8 mouse cellular contexts compared by ENCODE assay signal in genomic region chr7:44591348-44592116, GRCm38 (mm10). TPM values are rescaled to one million over a fixed set of nuclear protein-coding genes. Genes with fewer than 3 reads are reported as not detected.
DNase-seq lines count a peak whose midpoint lies in the region; ATAC-seq and TF ChIP-seq lines count a peak whose summit lies in the region.

No protein-coding gene starts in this region.

- peak overlapping the region; percentile 78 for H3K4me3 ChIP-seq in layer of hippocampus, adult 2 months
- H3K4me3 ChIP-seq in bone marrow macrophage, adult 2 months (ENCODE audit: insufficient read depth, low read length): peak overlapping the region; percentile 47
- peak overlapping the region; percentile 35 for H3K4me3 ChIP-seq in embryonic fibroblast, embryonic 13.5 days (ENCODE audit: insufficient read depth, low read length)
- H3K4me3 ChIP-seq in limb, embryonic 11.5 days (ENCODE audit: low read depth, low read length): peak overlapping the region; percentile 47
- H3K4me3 ChIP-seq in small intestine, adult 2 months (ENCODE audit: low read depth, low read length): peak overlapping the region; percentile 66

- H3K27me3 ChIP-seq in limb, embryonic 11.5 days (ENCODE audit: control insufficient read depth, insufficient read depth, low read length): peaks cover 63% of the 10 kb centered on the region
- peaks cover 41% of the 10 kb centered on the region for H3K27me3 ChIP-seq in small intestine, adult 2 months (ENCODE audit: control insufficient read depth, insufficient read depth, low read length)

- H3K4me2 ChIP-seq in limb, embryonic 11.5 days (ENCODE audit: low read depth, severe bottlenecking): peak overlapping the region; percentile 98

- no peak for ATAC-seq in limb, embryonic 11.5 days (ENCODE audit: insufficient number of reproducible peaks, low FRiP score, low TSS enrichment, low read depth)

- H3K27ac ChIP-seq in layer of hippocampus, adult 2 months: peak overlapping the region; percentile 93
- no peak overlapping the region for H3K27ac ChIP-seq in bone marrow macrophage, adult 2 months (ENCODE audit: insufficient read depth, low read depth, low read length)
- H3K27ac ChIP-seq in embryonic fibroblast, embryonic 13.5 days (ENCODE audit: insufficient read depth, low read length): no peak overlapping the region
- H3K27ac ChIP-seq in limb, embryonic 11.5 days (replicated peaks; ENCODE audit: low read depth, low read length): no peak overlapping the region
- no peak overlapping the region for H3K27ac ChIP-seq in small intestine, adult 2 months (ENCODE audit: insufficient read depth, low read depth, low read length)

- H3K4me1 ChIP-seq in bone marrow macrophage, adult 2 months (ENCODE audit: control insufficient read depth, insufficient read depth, low read length): no peaks in the 10 kb centered on the region
- no peaks in the 10 kb centered on the region for H3K4me1 ChIP-seq in embryonic fibroblast, embryonic 13.5 days (ENCODE audit: control insufficient read depth, insufficient read depth, low read length)
- peaks cover 15% of the 10 kb centered on the region; the same call in 1 of the 2 replicates for H3K4me1 ChIP-seq in limb, embryonic 11.5 days (ENCODE audit: control insufficient read depth, insufficient read depth, low read length)
- peaks cover 25% of the 10 kb centered on the region for H3K4me1 ChIP-seq in small intestine, adult 2 months (ENCODE audit: control insufficient read depth, insufficient read depth, insufficient read length, low read length)

- DNase-seq in layer of hippocampus, adult 2 months (ENCODE audit: low spot score in 2 of 2): no peak
- no peak for DNase-seq in layer of hippocampus, postnatal 25 days (ENCODE audit: extremely low spot score in 1 of 2, low spot score in 1 of 2)
- DNase-seq in limb, embryonic 11.5 days (ENCODE audit: low spot score): peak; percentile 35
- DNase-seq in gastrocnemius, adult 18-20 months (ENCODE audit: low spot score): no peak
- DNase-seq in retina, postnatal 1 day: no peak

- no peak overlapping the region; the same call in 1 of the 2 replicates for H3K9ac ChIP-seq in limb, embryonic 11.5 days (ENCODE audit: low read length)

- TF ChIP-seq POLR2A in bone marrow macrophage, adult 2 months (IDR thresholded peaks at IDR 0.05; ENCODE audit: borderline replicate concordance, low read depth, low read length): no peak
- no peak for TF ChIP-seq POLR2A in embryonic fibroblast, embryonic 13.5 days (IDR thresholded peaks at IDR 0.05; ENCODE audit: low read depth, low read length)
- no peak for TF ChIP-seq POLR2A in small intestine, adult 2 months (IDR thresholded peaks at IDR 0.05; ENCODE audit: low read depth, low read length)

- no peaks in the 10 kb centered on the region for H3K9me3 ChIP-seq in limb, embryonic 11.5 days (ENCODE audit: control insufficient read depth, low read length)

- TF ChIP-seq CTCF in layer of hippocampus, adult 2 months (conservative IDR thresholded peaks at IDR 0.05): no peak
- no peak for TF ChIP-seq CTCF in bone marrow macrophage, adult 2 months (IDR thresholded peaks at IDR 0.05; ENCODE audit: low read depth, low read length)
- no peak for TF ChIP-seq CTCF in embryonic fibroblast, embryonic 13.5 days (IDR thresholded peaks at IDR 0.05; ENCODE audit: borderline replicate concordance, insufficient read depth, low read length)
- TF ChIP-seq CTCF in small intestine, adult 2 months (IDR thresholded peaks at IDR 0.05; ENCODE audit: extremely low read depth, insufficient read length, insufficient replicate concordance, low read depth, low read length): no peak

- H3K36me3 ChIP-seq in limb, embryonic 11.5 days (ENCODE audit: control insufficient read depth, insufficient read depth, low read length): no peaks in the 10 kb centered on the region
- no peaks in the 10 kb centered on the region for H3K36me3 ChIP-seq in small intestine, adult 2 months (ENCODE audit: control insufficient read depth, insufficient read depth, low read length)

- WGBS in limb, embryonic 11.5 days: 1% methylated on average over 56 of the region's 60 CpGs
- WGBS in small intestine, adult 2 months: 2% methylated on average over 58 of the region's 60 CpGs

RNA-seq across cellular contexts. Expression of gene Kcnc3, which starts 1.1 kb away (rescaled TPM):
- total RNA-seq in layer of hippocampus, adult 2 months (2021): 100 to 1,000 TPM; 184 to 186 TPM
- total RNA-seq in layer of hippocampus, postnatal 25 days (2021): 100 to 1,000 TPM; 167 to 190 TPM
- polyA plus RNA-seq in bone marrow macrophage, adult 2 months (2012; ENCODE audit: insufficient read depth, insufficient read length, missing spikeins): 0.36 and 1.6 TPM in 2 replicates
- 0.27 and 0.51 TPM in 2 replicates for polyA plus RNA-seq in embryonic fibroblast, embryonic 13.5 days (2011; ENCODE audit: insufficient read length, low read depth, missing spikeins)
- polyA plus RNA-seq in limb, embryonic 11.5 days (2014; fragmentation: Nextera tagmentation; extraction: Ambion mirVana): 0.31 and 0.36 TPM in 2 replicates
- 3.1 and 3.4 TPM in 2 replicates for polyA plus RNA-seq in small intestine, adult 2 months (2012; rRNA removed)
- 1 to 10 TPM; 3.7 to 5.1 TPM for total RNA-seq in gastrocnemius, adult 18-20 months (2021)

RNA-seq across cellular contexts. Expression of gene Napsa, which starts 19.4 kb away (rescaled TPM):
- not detected for total RNA-seq in layer of hippocampus, adult 2 months (2021)
- not detected for total RNA-seq in layer of hippocampus, postnatal 25 days (2021)
- 218 and 224 TPM in 2 replicates for polyA plus RNA-seq in bone marrow macrophage, adult 2 months (2012; ENCODE audit: insufficient read depth, insufficient read length, missing spikeins)
- not detected in 2 replicates for polyA plus RNA-seq in embryonic fibroblast, embryonic 13.5 days (2011; ENCODE audit: insufficient read length, low read depth, missing spikeins)
- 0.44 and 0.61 TPM in 2 replicates for polyA plus RNA-seq in limb, embryonic 11.5 days (2014; fragmentation: Nextera tagmentation; extraction: Ambion mirVana)
- 6.4 and 11.1 TPM in 2 replicates for polyA plus RNA-seq in small intestine, adult 2 months (2012; rRNA removed)
- under 1 TPM; 0.47 to 0.91 TPM for total RNA-seq in gastrocnemius, adult 18-20 months (2021)

RNA-seq across cellular contexts. Expression of gene Nr1h2, which starts 37.8 kb away (rescaled TPM):
- total RNA-seq in layer of hippocampus, adult 2 months (2021): 10 to 100 TPM; 58.2 to 66.7 TPM
- total RNA-seq in layer of hippocampus, postnatal 25 days (2021): 10 to 100 TPM; 60.6 to 66.3 TPM
- polyA plus RNA-seq in bone marrow macrophage, adult 2 months (2012; ENCODE audit: insufficient read depth, insufficient read length, missing spikeins): 98.8 and 104 TPM in 2 replicates
- 55.1 and 58.4 TPM in 2 replicates for polyA plus RNA-seq in embryonic fibroblast, embryonic 13.5 days (2011; ENCODE audit: insufficient read length, low read depth, missing spikeins)
- 70.2 and 72.1 TPM in 2 replicates for polyA plus RNA-seq in limb, embryonic 11.5 days (2014; fragmentation: Nextera tagmentation; extraction: Ambion mirVana)
- 174 and 295 TPM in 2 replicates for polyA plus RNA-seq in small intestine, adult 2 months (2012; rRNA removed)
- total RNA-seq in gastrocnemius, adult 18-20 months (2021): 10 to 100 TPM; 42.7 to 45.2 TPM

RNA-seq across cellular contexts. Expression of gene Pold1, which starts 42.9 kb away (rescaled TPM):
- total RNA-seq in layer of hippocampus, adult 2 months (2021): 10 to 100 TPM in 1 of 2 experiments, 1 to 10 TPM in 1; 9.0 to 10.5 TPM
- 1 to 10 TPM; 7.3 to 8.9 TPM for total RNA-seq in layer of hippocampus, postnatal 25 days (2021)
- 18.7 and 25.8 TPM in 2 replicates for polyA plus RNA-seq in bone marrow macrophage, adult 2 months (2012; ENCODE audit: insufficient read depth, insufficient read length, missing spikeins)
- 21.1 and 23.7 TPM in 2 replicates for polyA plus RNA-seq in embryonic fibroblast, embryonic 13.5 days (2011; ENCODE audit: insufficient read length, low read depth, missing spikeins)
- 82.5 and 84.3 TPM in 2 replicates for polyA plus RNA-seq in limb, embryonic 11.5 days (2014; fragmentation: Nextera tagmentation; extraction: Ambion mirVana)
- 27.3 and 46.9 TPM in 2 replicates for polyA plus RNA-seq in small intestine, adult 2 months (2012; rRNA removed)
- 1 to 10 TPM; 4.6 to 4.8 TPM for total RNA-seq in gastrocnemius, adult 18-20 months (2021)

RNA-seq across cellular contexts. Expression of gene Spib, which starts 59.7 kb away (rescaled TPM):
- under 1 TPM; 0.12 to 0.13 TPM for total RNA-seq in layer of hippocampus, adult 2 months (2021)
- total RNA-seq in layer of hippocampus, postnatal 25 days (2021): under 1 TPM; 0.12 TPM
- 0.32 and 0.43 TPM in 2 replicates for polyA plus RNA-seq in bone marrow macrophage, adult 2 months (2012; ENCODE audit: insufficient read depth, insufficient read length, missing spikeins)
- polyA plus RNA-seq in embryonic fibroblast, embryonic 13.5 days (2011; ENCODE audit: insufficient read length, low read depth, missing spikeins): not detected in 2 replicates
- 0.07 and 0.11 TPM in 2 replicates for polyA plus RNA-seq in limb, embryonic 11.5 days (2014; fragmentation: Nextera tagmentation; extraction: Ambion mirVana)
- polyA plus RNA-seq in small intestine, adult 2 months (2012; rRNA removed): 8.6 and 18.7 TPM in 2 replicates
- under 1 TPM in 1 of 2 experiments, not detected in 1; 0.14 TPM for total RNA-seq in gastrocnemius, adult 18-20 months (2021)

Comparison
In these comparisons a context has a peak if more than half of its experiments do, and no peak if none do; other contexts are left out.
1. RNA of gene Napsa, which starts 19.4 kb away (polyA plus RNA-seq): 218 to 224 TPM in bone marrow macrophage, adult 2 months; 6.4 to 11.1 TPM in small intestine, adult 2 months, 0.44 to 0.61 TPM in limb, embryonic 11.5 days and not detected in embryonic fibroblast, embryonic 13.5 days; every median in the first group is over 10 times any median in the second.
2. Peak in every context shown above with its lines, with median percentiles within 50 percentile points of each other: H3K4me3 ChIP-seq.